Mouse (Mus musculus) spleen, adult 2 months (tissue): ENCODE measurements at regions not wholly inside any gene's neighbourhood (a gene's known extent, or its start where the extent isn't known, plus 50 kb on each side); places are given as distances from the start of the nearest gene placed in this dataset.

Experiments used
- DNase-seq, 2 experiments: peaks; one replicate each; pipeline versions ENCODE4 v3.0.0 to v3.0.0-alpha.2; 2012 to 2021; ENCODE audit warnings: low spot score in 2 of 2, low read depth in 1 of 2
- H3K27ac ChIP-seq: fragments of 200-500 bp; 2 replicates; pipeline ENCODE4 v1.5.1; 2012; ENCODE audit warnings: low read length, inconsistent platforms; ENCODE audit not compliant: insufficient read depth
- H3K27me3 ChIP-seq: fragments of 200-500 bp; 2 replicates; pipeline ENCODE4 v1.6.1; 2012; ENCODE audit warnings: mild to moderate bottlenecking, moderate library complexity, low read length, inconsistent platforms; ENCODE audit not compliant: control insufficient read depth, insufficient read depth
- H3K36me3 ChIP-seq: fragments of 200-500 bp; 2 replicates; pipeline ENCODE4 v1.6.1; 2012; ENCODE audit warnings: mild to moderate bottlenecking, low read length, inconsistent platforms; ENCODE audit not compliant: control insufficient read depth, insufficient read depth
- H3K4me1 ChIP-seq: fragments of 200-500 bp; 2 replicates; pipeline ENCODE4 v1.6.1; 2011; ENCODE audit warnings: inconsistent platforms; ENCODE audit not compliant: control insufficient read depth, insufficient read depth, insufficient read length
- H3K4me3 ChIP-seq: fragments of 200-500 bp; 2 replicates; pipeline ENCODE4 v1.5.1; 2011; ENCODE audit warnings: mild to moderate bottlenecking, inconsistent platforms; ENCODE audit not compliant: insufficient read depth, insufficient read length; ENCODE audit errors: extremely low read depth
- CTCF ChIP-seq: fragments of 200-500 bp; IDR thresholded peaks from 2 replicates; pipeline ENCODE4 v1.5.1; 2011; ENCODE audit warnings: mild to moderate bottlenecking, inconsistent platforms; ENCODE audit not compliant: insufficient read depth, insufficient read length, insufficient replicate concordance; ENCODE audit errors: extremely low read depth
- POLR2A ChIP-seq: fragments of 200-500 bp; IDR thresholded peaks from 2 replicates; pipeline ENCODE4 v1.6.1; 2011; ENCODE audit warnings: low read depth, low read length, inconsistent platforms
- WGBS: fragments of 180-500 bp; shearing (Covaris S2); methylation state at CpG from one replicate; pipeline ENCODE4 v1.1.7; 2018; 5-methylcytosine and 5-hydroxymethylcytosine counted together

GRCm38 (mm10) chr13:26338795-26339194, 431.2 kb downstream of the Hdgfl1 start:
- Histone ChIP-seq H3K27me3 (no peaks in the 10 kb centered on the region), H3K27ac (no peak overlapping the region), H3K4me3 (no peak overlapping the region), H3K36me3 (no peaks in the 10 kb centered on the region), H3K4me1 (no peaks in the 10 kb centered on the region)
- TF ChIP-seq POLR2A = no peak
- no peak for TF ChIP-seq CTCF
- WGBS = 78% methylated on average over 3 of the region's 3 CpGs
- no peak for DNase-seq

- H3K27me3 ChIP-seq = no peaks in the 10 kb centered on the region
- no peaks in the 10 kb centered on the region for H3K36me3 ChIP-seq
- H3K27ac ChIP-seq = no peak overlapping the region
- no peak for DNase-seq
- 84% methylated on average over 3 of the region's 3 CpGs for WGBS
- no peaks in the 10 kb centered on the region for H3K4me1 ChIP-seq
- TF ChIP-seq POLR2A (no peak), CTCF (no peak)
- no peak overlapping the region for H3K4me3 ChIP-seq
These were observed 444.9 kb downstream of the Hdgfl1 start for GRCm38 (mm10) chr13:26325066-26325465.

GRCm38 (mm10) chr13:26324633-26325032, 445.3 kb downstream of the Hdgfl1 start:
- no peaks in the 10 kb centered on the region for H3K36me3 ChIP-seq
- DNase-seq = no peak
- WGBS = 92% methylated on average over 6 of the region's 6 CpGs

DNA sequence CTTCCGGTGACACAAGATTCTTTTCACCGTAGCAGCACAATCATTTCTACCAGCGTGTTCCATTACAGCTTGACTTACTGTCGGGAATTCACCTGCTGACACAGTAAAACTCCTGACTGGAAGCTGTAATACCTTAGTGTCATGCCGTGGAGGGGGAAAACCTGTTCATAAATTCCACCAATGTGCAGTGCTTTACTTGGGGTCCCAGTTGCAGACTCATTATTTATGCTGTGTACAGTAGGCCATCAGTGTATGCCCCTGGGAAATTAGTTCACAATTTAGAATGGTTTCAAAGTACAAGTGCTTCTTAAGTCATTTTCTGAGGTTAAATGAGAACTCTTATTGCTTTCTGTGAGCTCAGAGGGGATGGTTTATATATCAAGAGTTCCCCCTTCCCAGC, 451.4 kb downstream of the Hdgfl1 start:
- 89% methylated on average over 5 of the region's 5 CpGs for WGBS
- Histone ChIP-seq H3K4me3 (no peak overlapping the region), H3K36me3 (no peaks in the 10 kb centered on the region)

More at GRCm38 (mm10) chr13:26324633-26325032, 445.3 kb downstream of the Hdgfl1 start:
- Histone ChIP-seq H3K27me3 (no peaks in the 10 kb centered on the region), H3K4me3 (no peak overlapping the region), H3K27ac (no peak overlapping the region), H3K4me1 (no peaks in the 10 kb centered on the region)
- TF ChIP-seq CTCF (no peak), POLR2A (no peak)

GRCm38 (mm10) chr13:26312246-26313010, 457.5 kb downstream of the Hdgfl1 start:
- no peak for TF ChIP-seq CTCF
- TF ChIP-seq POLR2A = no peak
- no peak overlapping the region for H3K27ac ChIP-seq
- H3K4me3 ChIP-seq = no peak overlapping the region
- no peaks in the 10 kb centered on the region for H3K27me3 ChIP-seq
- H3K4me1 ChIP-seq = no peaks in the 10 kb centered on the region
- no peaks in the 10 kb centered on the region for H3K36me3 ChIP-seq
- DNase-seq = no peak
- WGBS = 65% methylated on average over 7 of the region's 7 CpGs

More for the DNA sequence above, 451.4 kb downstream of the Hdgfl1 start:
- DNase-seq = no peak
- H3K27me3 ChIP-seq = no peaks in the 10 kb centered on the region
- TF ChIP-seq POLR2A (no peak), CTCF (no peak)
- H3K4me1 ChIP-seq = no peaks in the 10 kb centered on the region
- no peak overlapping the region for H3K27ac ChIP-seq

DNA sequence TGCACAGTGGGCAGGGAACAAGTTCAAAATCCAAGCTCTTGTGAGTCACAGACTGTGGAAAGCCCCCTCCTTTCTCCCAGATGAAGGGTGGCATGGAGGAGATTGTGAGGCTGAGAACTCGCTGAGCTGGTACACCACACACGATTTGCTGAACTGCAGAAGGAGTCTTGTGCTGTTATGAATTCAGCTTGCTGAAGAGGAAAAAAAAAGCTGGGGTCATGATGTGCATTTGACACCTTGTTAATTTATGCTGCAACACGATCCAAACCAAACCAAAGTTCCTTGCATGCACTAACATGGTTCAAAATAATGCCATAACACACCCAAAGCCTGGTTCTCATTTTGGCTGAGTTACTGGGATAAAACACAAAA, 485.9 kb downstream of the Hdgfl1 start:
- DNase-seq = no peak
- 63% methylated on average over 3 of the region's 3 CpGs for WGBS

DNA sequence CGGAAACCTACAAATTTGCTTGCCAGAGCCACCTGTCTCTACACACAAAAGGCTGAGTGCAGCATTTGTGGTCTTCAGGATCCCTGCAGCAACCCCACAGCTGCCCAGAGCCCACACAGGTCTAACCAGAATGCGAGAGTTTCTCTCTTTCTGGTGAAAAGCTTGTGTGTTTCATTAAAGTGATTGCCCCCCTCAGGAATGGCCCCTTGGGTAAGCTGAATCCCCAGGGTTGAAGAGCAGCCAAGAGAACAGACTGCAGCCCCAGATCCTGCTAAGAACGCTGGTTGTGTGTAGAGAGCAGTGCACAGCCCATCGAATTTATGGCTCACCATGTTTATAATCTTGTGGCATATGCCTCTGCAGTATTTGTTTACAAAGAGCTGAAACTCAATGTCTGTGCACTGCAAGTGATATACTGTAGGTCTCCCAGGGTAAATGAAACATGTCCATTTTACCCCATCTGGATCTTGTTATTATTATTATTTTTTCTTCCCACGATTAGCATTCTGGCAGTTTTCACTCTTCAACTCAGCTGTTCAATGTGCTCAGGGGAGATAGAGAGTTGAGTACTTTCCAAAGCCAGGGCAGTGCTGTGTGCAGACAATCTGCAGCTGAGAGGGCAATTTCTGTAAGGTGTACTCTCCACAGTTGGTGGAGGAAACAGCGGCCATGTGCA, 486.4 kb downstream of the Hdgfl1 start:
- H3K4me3 ChIP-seq = no peak overlapping the region

More for the DNA sequence above, 485.9 kb downstream of the Hdgfl1 start:
- Histone ChIP-seq H3K27me3 (no peaks in the 10 kb centered on the region), H3K36me3 (no peaks in the 10 kb centered on the region), H3K4me1 (no peaks in the 10 kb centered on the region), H3K27ac (no peak overlapping the region), H3K4me3 (no peak overlapping the region)
- TF ChIP-seq CTCF = no peak
- TF ChIP-seq POLR2A = no peak

More for the DNA sequence above, 486.4 kb downstream of the Hdgfl1 start:
- DNase-seq = no peak
- no peaks in the 10 kb centered on the region for H3K27me3 ChIP-seq
- H3K4me1 ChIP-seq = no peaks in the 10 kb centered on the region
- WGBS = 85% methylated on average over 6 of the region's 6 CpGs
- no peaks in the 10 kb centered on the region for H3K36me3 ChIP-seq
- TF ChIP-seq CTCF (no peak), POLR2A (no peak)
- no peak overlapping the region for H3K27ac ChIP-seq
